Mouse (Mus musculus) ES-E14 (cell line): Measurements from ENCODE around the gene Tmem104. TPM values are rescaled to one million over a fixed set of nuclear protein-coding genes. Genes with fewer than 3 reads are reported as not detected.

Experiments
- DNase-seq: peaks from one replicate; pipeline ENCODE4 v3.0.0-alpha.2; 2013; ENCODE audit warnings: low read depth, low spot score
- H3K27ac ChIP-seq: 2 replicates; pipeline ENCODE4 v1.5.1; 2012; ENCODE audit warnings: low read depth, mild to moderate bottlenecking, low read length, moderate library complexity, mixed read lengths; ENCODE audit not compliant: poor library complexity, insufficient read depth, severe bottlenecking
- H3K36me3 ChIP-seq: 2 replicates; pipeline ENCODE4 v1.6.1; 2012; ENCODE audit warnings: mild to moderate bottlenecking, low read length, moderate library complexity, mixed read lengths; ENCODE audit not compliant: control insufficient read depth, poor library complexity, insufficient read depth, severe bottlenecking
- H3K4me1 ChIP-seq, 2 experiments: fragments of 150-350 bp in 1 of 2; sonication (generic) in 1 of 2; 2 replicates each; pipeline ENCODE4 v1.6.1; 2012; ENCODE audit warnings: low read length in 2 of 2, mild to moderate bottlenecking in 1 of 2, mixed read lengths in 1 of 2; ENCODE audit not compliant: control insufficient read depth in 2 of 2, insufficient read depth in 2 of 2, poor library complexity in 1 of 2
- H3K4me3 ChIP-seq, 2 experiments: fragments of 150-350 bp in 1 of 2; sonication (generic) in 1 of 2; 2 replicates each; pipeline ENCODE4 v1.5.1; 2012; ENCODE audit warnings: low read length in 2 of 2, low read depth in 1 of 2, mild to moderate bottlenecking in 1 of 2, mixed read lengths in 1 of 2; ENCODE audit not compliant: insufficient read depth in 1 of 2, poor library complexity in 1 of 2, severe bottlenecking in 1 of 2
- H3K9ac ChIP-seq: 2 replicates; pipeline ENCODE4 v1.6.1; 2012; ENCODE audit warnings: low read depth, mild to moderate bottlenecking, low read length, mixed read lengths; ENCODE audit not compliant: poor library complexity, insufficient read depth, severe bottlenecking
- H3K9me3 ChIP-seq: fragments of 150-350 bp; sonication (generic); 2 replicates; pipeline ENCODE4 v1.6.1; 2012; ENCODE audit warnings: low read depth, mild to moderate bottlenecking, low read length; ENCODE audit not compliant: control insufficient read depth, insufficient read depth
- CHD2 ChIP-seq: IDR thresholded peaks from 2 replicates; pipeline ENCODE4 v1.6.1; 2014; ENCODE audit warnings: mild to moderate bottlenecking, low read depth, low read length, inconsistent platforms
- HCFC1 ChIP-seq: IDR thresholded peaks from 2 replicates; pipeline ENCODE4 v1.6.1; 2012; ENCODE audit warnings: low read length, inconsistent platforms, borderline replicate concordance; ENCODE audit not compliant: insufficient read depth
- MAFK ChIP-seq: IDR thresholded peaks from 2 replicates; pipeline ENCODE4 v1.6.1; 2014; ENCODE audit warnings: mild to moderate bottlenecking, low read depth, low read length, inconsistent platforms; ENCODE audit not compliant: insufficient read depth
- ZC3H11A ChIP-seq: IDR thresholded peaks from 2 replicates; pipeline ENCODE4 v1.6.1; 2012; ENCODE audit warnings: low read depth, mild to moderate bottlenecking, inconsistent platforms, low read length, borderline replicate concordance
- ZNF384 ChIP-seq: IDR thresholded peaks from 2 replicates; pipeline ENCODE4 v1.6.1; 2012; ENCODE audit warnings: low read depth, low read length, inconsistent platforms
- in situ Hi-C, 2 experiments: fragments of 600-800 bp; cut with MboI; formaldehyde crosslinking; loops; one replicate each; pipeline ENCODE4 v1.15.1; 2025; ENCODE audit warnings: low sequenced_read_pairs in 2 of 2, inconsistent platforms in 1 of 2; ENCODE audit not compliant: unreplicated experiment in 2 of 2
- total RNA-seq: library from RNA; depleted of rRNA; stranded (reverse); fragments of 300-350 nt; gene quantifications from 2 replicates; pipeline ENCODE4 v1.2.3, GENCODE M21; 2012

The Tmem104 gene
- total RNA-seq, 1 experiment, result 14.7 TPM

DNA sequence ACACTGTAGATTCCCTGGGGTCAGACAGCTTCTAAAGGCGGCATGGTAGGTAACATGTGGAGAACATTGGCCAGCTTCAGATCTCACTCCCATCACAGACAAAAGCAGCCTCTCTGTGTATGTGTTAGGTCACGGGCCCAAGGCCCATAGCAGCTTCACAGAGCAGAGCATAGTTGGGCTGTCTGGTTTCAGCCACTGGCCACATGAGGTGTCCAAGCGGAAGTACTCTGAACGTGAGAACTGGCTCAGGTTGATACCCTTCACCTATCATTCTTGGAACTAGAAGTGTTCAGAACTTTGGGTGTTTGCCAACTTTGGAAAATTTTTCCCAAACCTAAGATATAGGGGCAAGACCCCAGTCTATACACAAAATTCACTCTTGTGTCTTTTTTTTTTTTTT is 17.9 kb upstream of the Tmem104 start:
- no peak overlapping the region for H3K27ac ChIP-seq
- no peaks in the 10 kb centered on the region for H3K9me3 ChIP-seq
- no peak overlapping the region for H3K4me3 ChIP-seq
- H3K9ac ChIP-seq, result no peak overlapping the region
- peaks cover 13 to 38% of the 10 kb centered on the region in 2 experiments for H3K4me1 ChIP-seq
- no peak for DNase-seq
- no peak for TF ChIP-seq HCFC1
- TF ChIP-seq CHD2, result no peak
- TF ChIP-seq ZNF384, result no peak
- TF ChIP-seq MAFK, result no peak
- no peak for TF ChIP-seq ZC3H11A
- in situ Hi-C loops, result no loop called here
- H3K36me3 ChIP-seq, result peaks cover 19% of the 10 kb centered on the region; the same call in 1 of the 2 replicates

DNA sequence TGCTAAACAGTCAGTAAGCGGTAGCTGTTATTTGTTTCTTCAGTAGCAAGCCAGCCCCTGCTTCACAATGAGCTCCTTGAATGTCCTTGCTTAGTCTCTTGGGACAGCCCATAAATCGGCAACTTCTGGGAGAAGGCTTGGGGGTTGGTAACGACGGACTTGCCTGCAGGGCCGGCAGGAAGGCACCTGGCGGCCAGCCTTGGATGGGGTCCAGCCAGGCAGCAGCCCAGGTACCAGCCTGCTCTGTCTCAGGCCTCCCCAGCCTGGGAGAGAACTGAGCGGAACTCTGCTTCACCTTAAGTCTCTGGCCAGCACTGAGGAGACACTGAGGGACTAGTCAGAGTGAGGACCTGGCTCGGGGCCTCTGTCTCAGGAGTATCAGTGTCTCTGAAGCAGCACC is 16.2 kb upstream of the Tmem104 start:
- peaks cover 13 to 44% of the 10 kb centered on the region in 2 experiments for H3K4me1 ChIP-seq
- H3K9ac ChIP-seq, result no peak overlapping the region
- DNase-seq, result no peak
- H3K36me3 ChIP-seq, result peaks cover 16% of the 10 kb centered on the region; the same call in 1 of the 2 replicates
- H3K4me3 ChIP-seq, result no peak overlapping the region
- no peak overlapping the region for H3K27ac ChIP-seq
- no peaks in the 10 kb centered on the region for H3K9me3 ChIP-seq
- TF ChIP-seq HCFC1 (no peak), ZC3H11A (no peak), ZNF384 (no peak), CHD2 (no peak), MAFK (no peak)
- in situ Hi-C loops, result no loop called here

DNA sequence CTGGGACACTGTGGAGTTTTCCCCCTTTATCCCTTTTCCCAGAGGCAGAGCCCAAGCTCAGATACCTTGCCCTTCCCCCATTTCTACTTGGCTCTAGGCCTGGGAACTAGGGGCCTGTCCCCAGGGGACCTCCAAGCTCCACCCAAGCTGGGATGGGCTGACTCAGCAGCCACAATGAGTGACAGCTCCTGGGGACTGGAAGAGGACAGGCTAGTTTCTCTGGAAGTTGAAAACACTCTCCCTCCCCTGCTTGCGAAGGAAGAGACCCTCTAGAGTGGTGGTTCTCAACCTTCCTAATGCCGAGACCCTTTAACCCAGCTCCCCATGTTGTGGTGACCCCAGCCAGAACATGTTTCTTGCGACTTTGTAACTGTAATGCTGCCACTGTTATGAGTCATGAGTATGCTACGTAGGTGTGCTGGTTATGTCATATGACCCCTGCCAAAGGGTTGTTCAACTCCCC is 14.4 kb upstream of the Tmem104 start:
- H3K9me3 ChIP-seq, result no peaks in the 10 kb centered on the region
- peaks cover 14 to 56% of the 10 kb centered on the region in 2 experiments for H3K4me1 ChIP-seq
- H3K36me3 ChIP-seq, result peaks cover 19% of the 10 kb centered on the region; the same call in 1 of the 2 replicates
- TF ChIP-seq CHD2 (no peak), HCFC1 (no peak), ZC3H11A (no peak), ZNF384 (no peak), MAFK (peak; percentile 96)
- no peak overlapping the region for H3K9ac ChIP-seq
- in situ Hi-C loops, result no loop called here
- peak overlapping the region in 1 of 2 experiments; percentile 28; a peak in 1 of 4 replicates for H3K4me3 ChIP-seq
- no peak for DNase-seq
- peak overlapping the region; percentile 47; the same call in 1 of the 2 replicates for H3K27ac ChIP-seq

DNA sequence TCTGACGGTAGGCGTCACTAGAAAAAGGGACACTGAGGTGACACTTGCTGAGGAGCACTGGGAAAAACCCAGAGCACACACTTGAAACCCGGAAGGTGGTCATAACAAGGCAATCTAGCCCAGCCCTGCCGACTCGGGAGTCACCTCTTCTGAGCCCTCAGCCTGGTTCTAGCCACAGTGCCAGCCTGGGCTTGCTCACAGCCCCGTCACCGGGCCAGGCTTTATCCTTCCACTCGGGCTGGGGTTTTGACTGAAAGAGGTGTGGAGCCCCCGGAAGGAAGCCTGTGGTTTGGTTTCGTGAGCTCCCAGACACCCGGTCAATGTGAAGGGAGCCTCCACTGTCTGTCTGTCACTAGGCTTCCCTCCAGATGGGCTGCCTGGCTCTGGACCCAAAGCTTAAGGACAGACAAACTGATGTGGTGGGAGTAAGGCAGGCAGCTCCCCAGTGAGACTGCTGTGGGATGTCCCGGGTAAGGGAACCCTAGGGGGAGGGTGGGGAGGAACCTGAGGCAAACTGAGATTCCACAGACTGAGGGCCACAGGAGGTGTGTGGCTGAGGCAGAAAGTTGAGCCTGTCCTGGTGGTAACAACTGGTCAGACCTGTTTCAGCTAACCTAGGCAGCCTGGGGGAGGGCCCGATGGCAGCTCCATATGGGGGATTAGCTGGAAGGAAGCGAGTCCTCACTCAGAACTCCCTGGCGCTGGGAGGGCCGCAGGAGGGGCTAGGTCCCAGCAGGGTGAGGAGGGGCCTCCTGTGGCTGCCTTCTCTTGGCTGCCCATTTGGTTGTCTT is 13.5 kb upstream of the Tmem104 start:
- H3K9me3 ChIP-seq, result no peaks in the 10 kb centered on the region
- H3K9ac ChIP-seq, result peak overlapping the region; percentile 53
- peak overlapping the region; percentile 10 to 34; a peak in 3 of 4 replicates for H3K4me3 ChIP-seq
- in situ Hi-C loops, result no loop called here
- TF ChIP-seq ZC3H11A, result no peak
- no peak for TF ChIP-seq ZNF384
- no peak for TF ChIP-seq CHD2
- TF ChIP-seq MAFK, result no peak
- no peak for TF ChIP-seq HCFC1
- H3K4me1 ChIP-seq, result peaks cover 14 to 57% of the 10 kb centered on the region in 2 experiments
- no peak for DNase-seq
- peaks cover 18% of the 10 kb centered on the region; the same call in 1 of the 2 replicates for H3K36me3 ChIP-seq
- H3K27ac ChIP-seq, result peak overlapping the region; percentile 71
